Mouse (Mus musculus): ENCODE measurements at regions not wholly inside any gene's neighbourhood (a gene's known extent, or its start where the extent isn't known, plus 50 kb on each side); places are given as distances from the start of the nearest gene placed in this dataset.

DNA sequence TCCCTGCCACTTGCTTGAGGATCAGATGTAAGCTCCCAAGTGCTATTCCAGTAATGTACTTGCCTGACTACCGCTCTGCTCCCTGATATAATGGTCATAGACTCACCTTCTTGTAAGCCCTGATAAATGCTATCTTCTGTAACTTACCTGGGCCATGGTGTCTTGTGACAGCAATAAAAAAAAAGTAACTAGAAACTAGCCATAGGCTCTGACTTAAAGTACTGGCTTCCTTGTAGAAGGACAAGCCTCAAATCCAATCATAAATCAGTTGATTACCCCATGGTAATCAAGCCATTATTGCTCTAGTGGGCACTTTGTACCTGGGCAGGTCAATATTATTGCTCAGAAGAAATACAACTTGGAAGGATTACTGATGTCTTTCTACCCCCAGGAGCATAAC, 222.7 kb upstream of the Fam49a start:
- H3K4me3 ChIP-seq (ENCODE audit: low read depth, low read length): no peak overlapping the region
- WGBS: 66% methylated on average over 1 of the region's 1 CpGs
- no peaks in the 10 kb centered on the region for H3K9me3 ChIP-seq (replicated peaks; ENCODE audit: control insufficient read depth, low read length)
- no peak overlapping the region for H3K4me2 ChIP-seq (ENCODE audit: low read depth, low read length)
- H3K27ac ChIP-seq (replicated peaks; ENCODE audit: low read depth, low read length): no peak overlapping the region
- DNase-seq (ENCODE audit: low spot score): no peak
- H3K36me3 ChIP-seq (replicated peaks; ENCODE audit: control insufficient read depth, insufficient read depth, low read depth, low read length): no peaks in the 10 kb centered on the region
- H3K27me3 ChIP-seq (ENCODE audit: control insufficient read depth, insufficient read depth, low read length): no peaks in the 10 kb centered on the region
- no peak overlapping the region for H3K9ac ChIP-seq (replicated peaks; ENCODE audit: low read length)
- no peak for ATAC-seq (replicated peaks; ENCODE audit: insufficient number of reproducible peaks, low FRiP score, low TSS enrichment, low read depth)
- no peaks in the 10 kb centered on the region for H3K4me1 ChIP-seq (ENCODE audit: control insufficient read depth, insufficient read depth, low read length)

DNA sequence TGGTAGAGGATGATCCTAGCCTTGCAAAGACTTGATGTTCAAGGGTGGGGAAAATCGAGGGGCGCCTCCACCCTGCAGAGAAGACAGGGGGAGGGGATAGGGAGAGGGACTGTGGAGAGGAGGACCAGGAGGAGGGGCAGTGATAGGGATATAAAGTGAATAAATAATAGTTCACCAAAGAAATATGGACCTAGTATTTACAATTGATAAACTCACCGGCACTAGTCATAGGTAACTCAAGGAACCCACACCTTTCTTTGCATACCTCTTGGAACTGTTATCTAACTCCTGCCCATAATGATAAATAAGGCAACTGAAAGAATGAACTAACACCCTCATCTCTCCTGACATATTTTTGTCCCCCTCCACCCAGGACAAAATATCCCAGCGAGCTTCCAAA, 199.7 kb upstream of the Fam49a start:
- Histone ChIP-seq H3K9me3 (replicated peaks; ENCODE audit: control insufficient read depth, low read length) (no peaks in the 10 kb centered on the region), H3K4me3 (ENCODE audit: low read depth, low read length) (no peak overlapping the region), H3K27ac (replicated peaks; ENCODE audit: low read depth, low read length) (no peak overlapping the region), H3K36me3 (replicated peaks; ENCODE audit: control insufficient read depth, insufficient read depth, low read depth, low read length) (no peaks in the 10 kb centered on the region), H3K4me1 (ENCODE audit: control insufficient read depth, insufficient read depth, low read length) (no peaks in the 10 kb centered on the region), H3K4me2 (ENCODE audit: low read depth, low read length) (no peak overlapping the region), H3K27me3 (ENCODE audit: control insufficient read depth, insufficient read depth, low read length) (no peaks in the 10 kb centered on the region), H3K9ac (replicated peaks; ENCODE audit: low read length) (no peak overlapping the region)
- WGBS: 89% methylated on average over 4 of the region's 4 CpGs
- DNase-seq (ENCODE audit: low spot score) (no peak), ATAC-seq (replicated peaks; ENCODE audit: insufficient number of reproducible peaks, low FRiP score, low TSS enrichment, low read depth) (no peak)

DNA sequence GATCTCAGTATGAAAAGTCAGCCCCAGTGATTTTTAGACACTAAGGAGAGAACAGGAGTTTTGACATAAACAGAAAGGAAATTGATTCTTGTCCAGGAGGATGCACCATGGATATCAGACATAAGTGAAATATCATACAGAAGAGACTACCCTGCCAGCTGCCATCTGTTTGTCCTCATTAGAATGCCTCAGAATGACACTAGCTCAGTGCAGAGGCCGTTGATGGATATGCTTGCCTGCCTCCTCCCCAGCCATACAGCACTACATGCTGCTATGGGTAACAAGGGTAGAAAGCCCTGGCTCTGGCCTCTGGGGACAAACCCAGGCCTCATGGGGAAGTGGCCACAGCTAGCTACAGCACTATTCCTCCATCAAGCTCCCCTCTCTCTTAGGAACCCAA, 198.0 kb upstream of the Fam49a start:
- DNase-seq (ENCODE audit: low spot score): no peak
- H3K4me1 ChIP-seq (ENCODE audit: control insufficient read depth, insufficient read depth, low read length): no peaks in the 10 kb centered on the region
- no peak overlapping the region for H3K9ac ChIP-seq (replicated peaks; ENCODE audit: low read length)
- no peak overlapping the region for H3K4me2 ChIP-seq (ENCODE audit: low read depth, low read length)
- ATAC-seq (replicated peaks; ENCODE audit: insufficient number of reproducible peaks, low FRiP score, low TSS enrichment, low read depth): no peak; the same call in 1 of the 2 replicates
- H3K36me3 ChIP-seq (replicated peaks; ENCODE audit: control insufficient read depth, insufficient read depth, low read depth, low read length): no peaks in the 10 kb centered on the region
- H3K4me3 ChIP-seq (ENCODE audit: low read depth, low read length): no peak overlapping the region
- H3K9me3 ChIP-seq (replicated peaks; ENCODE audit: control insufficient read depth, low read length): no peaks in the 10 kb centered on the region
- no peak overlapping the region for H3K27ac ChIP-seq (replicated peaks; ENCODE audit: low read depth, low read length)
- H3K27me3 ChIP-seq (ENCODE audit: control insufficient read depth, insufficient read depth, low read length): no peaks in the 10 kb centered on the region
- 55% methylated on average over 1 of the region's 1 CpGs for WGBS

DNA sequence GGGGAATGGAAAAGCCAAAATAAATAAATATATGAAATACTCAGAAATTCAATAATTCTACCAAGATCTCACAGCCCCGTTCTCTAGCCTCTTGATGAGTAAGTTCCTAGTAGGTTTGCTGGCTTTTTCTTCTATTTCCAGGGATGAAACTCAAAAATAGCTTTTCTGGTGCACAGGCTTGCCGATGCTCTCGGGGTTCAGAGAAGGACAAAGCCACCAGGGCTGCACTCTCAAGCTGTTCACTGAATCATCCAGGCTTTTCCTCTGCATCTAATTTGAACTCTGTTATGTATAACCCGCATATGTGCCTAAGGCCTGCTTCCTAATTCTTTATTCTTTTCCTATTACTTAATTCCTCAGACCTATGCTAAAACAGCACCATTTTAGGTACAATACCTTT, 197.5 kb upstream of the Fam49a start:
- Histone ChIP-seq H3K4me1 (ENCODE audit: control insufficient read depth, insufficient read depth, low read length) (no peaks in the 10 kb centered on the region), H3K9me3 (replicated peaks; ENCODE audit: control insufficient read depth, low read length) (no peaks in the 10 kb centered on the region), H3K36me3 (replicated peaks; ENCODE audit: control insufficient read depth, insufficient read depth, low read depth, low read length) (no peaks in the 10 kb centered on the region), H3K4me2 (ENCODE audit: low read depth, low read length) (no peak overlapping the region), H3K27me3 (ENCODE audit: control insufficient read depth, insufficient read depth, low read length) (no peaks in the 10 kb centered on the region), H3K27ac (replicated peaks; ENCODE audit: low read depth, low read length) (no peak overlapping the region), H3K4me3 (ENCODE audit: low read depth, low read length) (no peak overlapping the region), H3K9ac (replicated peaks; ENCODE audit: low read length) (no peak overlapping the region)
- WGBS: 92% methylated on average over 4 of the region's 4 CpGs
- no peak for DNase-seq (ENCODE audit: low spot score)
- no peak for ATAC-seq (replicated peaks; ENCODE audit: insufficient number of reproducible peaks, low FRiP score, low TSS enrichment, low read depth)

DNA sequence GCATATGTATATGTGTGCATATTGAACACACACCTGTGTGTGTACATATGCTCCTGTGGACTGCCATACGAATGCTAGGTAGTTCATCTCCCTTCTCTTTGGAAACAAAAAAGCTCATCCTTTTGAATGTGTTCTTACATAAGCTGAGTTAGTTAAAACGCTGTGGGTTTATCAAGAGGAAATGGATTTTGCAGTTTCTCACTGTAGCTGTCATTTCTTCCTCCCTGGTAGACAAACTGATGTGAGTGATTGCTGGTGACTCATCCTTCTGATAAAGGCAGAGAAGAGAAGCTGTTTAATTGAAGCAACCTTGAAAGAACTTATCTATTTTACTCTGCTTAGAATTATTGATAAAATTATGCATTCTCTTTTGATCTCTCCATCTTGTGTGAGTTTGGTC, 173.6 kb upstream of the Fam49a start:
- DNase-seq (ENCODE audit: low spot score) (no peak), ATAC-seq (replicated peaks; ENCODE audit: insufficient number of reproducible peaks, low FRiP score, low TSS enrichment, low read depth) (no peak)
- Histone ChIP-seq H3K4me2 (ENCODE audit: low read depth, low read length) (no peak overlapping the region), H3K9ac (replicated peaks; ENCODE audit: low read length) (no peak overlapping the region), H3K4me1 (ENCODE audit: control insufficient read depth, insufficient read depth, low read length) (no peaks in the 10 kb centered on the region), H3K27ac (replicated peaks; ENCODE audit: low read depth, low read length) (no peak overlapping the region), H3K36me3 (replicated peaks; ENCODE audit: control insufficient read depth, insufficient read depth, low read depth, low read length) (no peaks in the 10 kb centered on the region), H3K27me3 (ENCODE audit: control insufficient read depth, insufficient read depth, low read length) (no peaks in the 10 kb centered on the region), H3K4me3 (ENCODE audit: low read depth, low read length) (no peak overlapping the region), H3K9me3 (replicated peaks; ENCODE audit: control insufficient read depth, low read length) (no peaks in the 10 kb centered on the region)
- 70% methylated on average over 2 of the region's 2 CpGs for WGBS
